Mouse (Mus musculus) limb, embryonic 11.5 days (tissue): Measurements from ENCODE around the gene P4ha2. TPM values are rescaled to one million over a fixed set of nuclear protein-coding genes. Genes with fewer than 3 reads are reported as not detected.

Source experiments
- ATAC-seq: fragments of 200-750 bp; cut with Nextera tagmentation; 2 replicates; pipeline ENCODE4 v1.8.0; 2017; ENCODE audit warnings: low read depth; ENCODE audit not compliant: insufficient number of reproducible peaks, low FRiP score, low TSS enrichment
- DNase-seq: peaks from one replicate; pipeline ENCODE4 v3.0.0-alpha.2; 2015; ENCODE audit warnings: low spot score
- H3K27ac ChIP-seq: fragments of 300-500 bp; sonication (generic); replicated peaks from 2 replicates; pipeline ENCODE4 v1.5.1; 2014; ENCODE audit warnings: low read depth, mild to moderate bottlenecking, low read length
- H3K27me3 ChIP-seq: fragments of 300-500 bp; sonication (generic); 2 replicates; pipeline ENCODE4 v1.6.1; 2014; ENCODE audit warnings: mild to moderate bottlenecking, low read length, mixed read lengths; ENCODE audit not compliant: control insufficient read depth, insufficient read depth
- H3K36me3 ChIP-seq: fragments of 300-500 bp; sonication (generic); 2 replicates; pipeline ENCODE4 v1.6.1; 2014; ENCODE audit warnings: mild to moderate bottlenecking, low read length, moderate library complexity, mixed read lengths; ENCODE audit not compliant: control insufficient read depth, insufficient read depth
- H3K4me1 ChIP-seq: fragments of 300-500 bp; sonication (generic); 2 replicates; pipeline ENCODE4 v1.6.1; 2014; ENCODE audit warnings: low read length, mixed read lengths; ENCODE audit not compliant: control insufficient read depth, insufficient read depth
- H3K4me2 ChIP-seq: fragments of 300-500 bp; sonication (generic); 2 replicates; pipeline ENCODE4 v1.6.1; 2014; ENCODE audit warnings: low read depth, mild to moderate bottlenecking, moderate library complexity; ENCODE audit not compliant: severe bottlenecking
- H3K4me3 ChIP-seq: fragments of 300-500 bp; sonication (generic); 2 replicates; pipeline ENCODE4 v1.5.1; 2014; ENCODE audit warnings: low read depth, low read length
- H3K9ac ChIP-seq: fragments of 300-500 bp; sonication (generic); 2 replicates; pipeline ENCODE4 v1.6.1; 2014; ENCODE audit warnings: mild to moderate bottlenecking, low read length
- H3K9me3 ChIP-seq: fragments of 300-500 bp; sonication (generic); 2 replicates; pipeline ENCODE4 v1.6.1; 2016; ENCODE audit warnings: low read length; ENCODE audit not compliant: control insufficient read depth
- WGBS: fragments of 180-500 bp; shearing (Covaris S2); extraction: QIAGEN DNeasy Blood & Tissue Kit; methylation state at CpG from one replicate; pipeline ENCODE4 v1.1.7; 2014; 5-methylcytosine and 5-hydroxymethylcytosine counted together
- polyA plus RNA-seq: library from polyadenylated mRNA; unstranded; fragments of >200 nt; fragmentation: Nextera tagmentation; extraction: Ambion mirVana; gene quantifications from 2 replicates; pipeline ENCODE4 v1.2.1, GENCODE M21; 2014

Gene P4ha2
- polyA plus RNA-seq, 1 experiment from 2014 or later: 44.3 TPM

- H3K9me3 ChIP-seq: no peaks in the 10 kb centered on the region
- no peaks in the 10 kb centered on the region for H3K4me1 ChIP-seq
- H3K36me3 ChIP-seq: no peaks in the 10 kb centered on the region
- no peak overlapping the region for H3K4me2 ChIP-seq
- WGBS: 100% methylated on average over 1 of the region's 1 CpGs
- no peak for ATAC-seq
- no peak overlapping the region for H3K4me3 ChIP-seq
- no peak for DNase-seq
- no peak overlapping the region for H3K9ac ChIP-seq
- no peak overlapping the region for H3K27ac ChIP-seq
- H3K27me3 ChIP-seq: no peaks in the 10 kb centered on the region
These were observed 9.6 kb upstream of the P4ha2 start for GRCm38 (mm10) chr11:54090091-54090879.

GRCm38 (mm10) chr11:54091726-54092125, 8.2 kb upstream of the P4ha2 start:
- H3K9ac ChIP-seq: no peak overlapping the region
- ATAC-seq: no peak
- H3K4me1 ChIP-seq: no peaks in the 10 kb centered on the region
- 49% methylated on average over 8 of the region's 8 CpGs for WGBS
- H3K4me2 ChIP-seq: no peak overlapping the region
- H3K9me3 ChIP-seq: no peaks in the 10 kb centered on the region
- no peak overlapping the region for H3K27ac ChIP-seq
- H3K4me3 ChIP-seq: no peak overlapping the region
- H3K36me3 ChIP-seq: no peaks in the 10 kb centered on the region
- DNase-seq: no peak
- H3K27me3 ChIP-seq: no peaks in the 10 kb centered on the region

GRCm38 (mm10) chr11:54092188-54092587, 7.7 kb upstream of the P4ha2 start:
- no peak overlapping the region for H3K4me3 ChIP-seq
- WGBS: 42% methylated on average over 7 of the region's 7 CpGs
- no peak overlapping the region for H3K4me2 ChIP-seq
- no peak overlapping the region for H3K27ac ChIP-seq
- H3K36me3 ChIP-seq: no peaks in the 10 kb centered on the region
- no peaks in the 10 kb centered on the region for H3K4me1 ChIP-seq
- DNase-seq (no peak), ATAC-seq (no peak)
- H3K27me3 ChIP-seq: no peaks in the 10 kb centered on the region
- H3K9ac ChIP-seq: no peak overlapping the region
- H3K9me3 ChIP-seq: no peaks in the 10 kb centered on the region

- H3K36me3 ChIP-seq: no peaks in the 10 kb centered on the region
- no peak overlapping the region for H3K4me3 ChIP-seq
- H3K9ac ChIP-seq: no peak overlapping the region
- DNase-seq (peak; percentile 57), ATAC-seq (no peak)
- 5% methylated on average over 3 of the region's 3 CpGs for WGBS
- no peak overlapping the region for H3K4me2 ChIP-seq
- H3K9me3 ChIP-seq: no peaks in the 10 kb centered on the region
- no peaks in the 10 kb centered on the region for H3K4me1 ChIP-seq
- H3K27me3 ChIP-seq: no peaks in the 10 kb centered on the region
- H3K27ac ChIP-seq: no peak overlapping the region
These were observed 6.9 kb upstream of the P4ha2 start for GRCm38 (mm10) chr11:54093000-54093399.

- H3K9ac ChIP-seq: peak overlapping the region; percentile 73
- no peak overlapping the region for H3K27ac ChIP-seq
- ATAC-seq: peak; percentile 82
- under 1% methylated on average over 70 of the region's 83 CpGs for WGBS
- peak overlapping the region; percentile 100 for H3K4me2 ChIP-seq
- H3K4me1 ChIP-seq: peaks cover 19% of the 10 kb centered on the region
- peak; percentile 83 for DNase-seq
- H3K27me3 ChIP-seq: no peaks in the 10 kb centered on the region
- H3K4me3 ChIP-seq: peak overlapping the region; percentile 58
- H3K9me3 ChIP-seq: no peaks in the 10 kb centered on the region
- H3K36me3 ChIP-seq: no peaks in the 10 kb centered on the region
These were observed 1.0 kb downstream of the P4ha2 start for GRCm38 (mm10) chr11:54100692-54101591.

GRCm38 (mm10) chr11:54101701-54102100, 1.8 kb downstream of the P4ha2 start:
- Histone ChIP-seq H3K4me1 (peaks cover 19% of the 10 kb centered on the region), H3K27ac (no peak overlapping the region), H3K9me3 (no peaks in the 10 kb centered on the region), H3K4me2 (peak overlapping the region; percentile 100), H3K4me3 (peak overlapping the region; percentile 58; the same call in 1 of the 2 replicates), H3K27me3 (no peaks in the 10 kb centered on the region), H3K36me3 (no peaks in the 10 kb centered on the region), H3K9ac (no peak overlapping the region; the same call in 1 of the 2 replicates)
- WGBS: 67% methylated on average over 9 of the region's 9 CpGs
- DNase-seq: no peak
- ATAC-seq: no peak

GRCm38 (mm10) chr11:54102706-54103449, 3.0 kb downstream of the P4ha2 start:
- no peaks in the 10 kb centered on the region for H3K27me3 ChIP-seq
- 42% methylated on average over 10 of the region's 10 CpGs for WGBS
- H3K4me3 ChIP-seq: no peak overlapping the region
- no peaks in the 10 kb centered on the region for H3K9me3 ChIP-seq
- ATAC-seq (no peak), DNase-seq (no peak)
- H3K36me3 ChIP-seq: no peaks in the 10 kb centered on the region
- peaks cover 19% of the 10 kb centered on the region for H3K4me1 ChIP-seq
- no peak overlapping the region for H3K27ac ChIP-seq
- no peak overlapping the region for H3K9ac ChIP-seq
- H3K4me2 ChIP-seq: no peak overlapping the region

- ATAC-seq (no peak), DNase-seq (no peak)
- WGBS: 93% methylated on average over 6 of the region's 6 CpGs
These were observed 5.1 kb downstream of the P4ha2 start for GRCm38 (mm10) chr11:54105011-54105410.

More at GRCm38 (mm10) chr11:54105011-54105410, 5.1 kb downstream of the P4ha2 start:
- no peak overlapping the region for H3K4me3 ChIP-seq
- no peaks in the 10 kb centered on the region for H3K27me3 ChIP-seq
- peaks cover 19% of the 10 kb centered on the region for H3K4me1 ChIP-seq
- no peaks in the 10 kb centered on the region for H3K36me3 ChIP-seq
- no peaks in the 10 kb centered on the region for H3K9me3 ChIP-seq
- H3K4me2 ChIP-seq: no peak overlapping the region
- H3K27ac ChIP-seq: no peak overlapping the region
- no peak overlapping the region for H3K9ac ChIP-seq
